Mouse (Mus musculus) macrophage (primary cell): ENCODE measurements at regions not wholly inside any gene's neighbourhood (a gene's known extent, or its start where the extent isn't known, plus 50 kb on each side); places are given as distances from the start of the nearest gene placed in this dataset.

ENCODE experiments used
- H3K27ac ChIP-seq: fragments of 350-480 bp; formaldehyde crosslinking; 2 replicates; pipeline ENCODE4 v1.9.0; 2021
- H3K36me3 ChIP-seq: fragments of 350-480 bp; formaldehyde crosslinking; 2 replicates; pipeline ENCODE4 v1.9.0; 2021; ENCODE audit errors: inconsistent target
- H3K4me3 ChIP-seq: fragments of 350-480 bp; formaldehyde crosslinking; 2 replicates; pipeline ENCODE4 v1.9.0; 2021; ENCODE audit errors: inconsistent target
- H3K79me2 ChIP-seq: fragments of 350-480 bp; formaldehyde crosslinking; 2 replicates; pipeline ENCODE4 v1.9.0; 2021; ENCODE audit errors: inconsistent target
- WGBS: methylation state at CpG from one replicate; pipeline ENCODE4 v1.1.7; 2026; ENCODE audit warnings: inconsistent platforms; ENCODE audit not compliant: missing documents; 5-methylcytosine and 5-hydroxymethylcytosine counted together

DNA sequence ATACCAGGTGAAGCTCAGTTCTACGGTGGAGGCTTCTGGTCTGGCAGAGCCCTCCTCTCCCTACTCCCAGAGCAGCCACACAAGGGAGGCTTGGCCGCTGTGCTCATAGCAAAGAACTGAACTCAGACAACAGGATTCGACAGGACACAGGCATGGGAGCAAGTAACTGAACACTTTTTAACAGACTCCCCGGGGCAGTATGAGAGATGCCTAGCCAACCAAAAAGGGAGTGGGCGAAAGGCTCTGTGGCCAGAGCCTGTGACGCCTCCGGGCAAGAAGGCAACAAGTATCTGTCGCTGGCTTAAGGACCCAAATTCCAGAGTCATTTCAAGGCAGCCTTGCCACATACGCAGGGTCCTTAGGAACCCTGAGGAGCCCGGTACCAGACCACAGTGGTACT lies 188.8 kb upstream of the Klf14 start:
- Histone ChIP-seq H3K79me2 (peaks cover 100% of the 10 kb centered on the region; the same call in 1 of the 2 replicates), H3K36me3 (no peaks in the 10 kb centered on the region; the same call in none of the 2 replicates), H3K4me3 (no peak overlapping the region), H3K27ac (no peak overlapping the region)
- WGBS, result 96% methylated on average over 10 of the region's 10 CpGs

DNA sequence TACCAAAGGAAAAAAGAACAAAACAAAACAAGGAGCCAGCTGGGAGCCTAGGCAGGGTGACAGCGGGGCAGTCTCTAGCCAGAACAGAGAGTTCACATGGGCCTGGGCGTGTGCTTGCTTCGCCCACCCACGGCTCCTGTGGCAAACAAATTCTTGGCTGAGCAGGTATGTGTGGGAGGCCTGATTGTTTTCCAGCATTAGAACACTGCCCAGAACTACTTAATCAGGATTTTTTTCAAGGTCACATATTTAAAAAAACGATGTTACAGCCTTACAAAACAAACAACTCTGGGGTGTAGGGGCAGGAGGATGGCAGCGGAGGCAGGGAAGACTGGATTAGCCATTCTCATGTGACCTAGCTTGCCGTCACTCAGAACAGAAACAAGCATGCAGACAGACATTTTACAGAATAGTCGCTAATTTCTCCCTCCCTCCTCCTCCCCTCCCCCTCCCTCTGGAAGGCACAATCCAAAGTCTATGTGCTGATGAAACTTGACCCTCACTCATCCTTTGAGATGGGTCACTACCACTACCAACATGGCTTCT lies 189.5 kb upstream of the Klf14 start:
- Histone ChIP-seq H3K36me3 (peaks cover 4% of the 10 kb centered on the region), H3K4me3 (no peak overlapping the region), H3K27ac (no peak overlapping the region), H3K79me2 (peaks cover 98% of the 10 kb centered on the region; the same call in 1 of the 2 replicates)
- WGBS, result 98% methylated on average over 8 of the region's 8 CpGs

DNA sequence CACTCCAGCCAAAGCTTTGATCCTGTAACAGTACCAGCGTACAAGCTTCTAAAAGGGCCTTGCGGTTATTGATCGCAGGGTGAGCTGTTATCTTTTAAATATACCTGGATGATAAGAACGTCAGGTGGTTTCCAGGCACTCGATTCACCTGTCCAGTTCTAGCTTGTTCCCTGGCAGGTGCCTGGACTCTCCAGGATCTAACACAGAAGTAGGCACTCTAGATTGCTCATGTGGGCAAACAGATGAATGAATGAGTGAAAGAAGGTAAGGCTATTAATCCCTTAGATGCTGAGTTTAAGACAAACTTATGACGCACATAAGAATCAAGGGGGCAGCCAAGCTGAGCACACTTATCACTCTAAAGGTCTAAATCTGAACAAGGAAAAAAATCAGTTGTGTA lies 190.3 kb upstream of the Klf14 start:
- 93% methylated on average over 6 of the region's 6 CpGs for WGBS
- Histone ChIP-seq H3K36me3 (peaks cover 5% of the 10 kb centered on the region), H3K27ac (no peak overlapping the region), H3K4me3 (no peak overlapping the region), H3K79me2 (peaks cover 92% of the 10 kb centered on the region; the same call in 1 of the 2 replicates)

DNA sequence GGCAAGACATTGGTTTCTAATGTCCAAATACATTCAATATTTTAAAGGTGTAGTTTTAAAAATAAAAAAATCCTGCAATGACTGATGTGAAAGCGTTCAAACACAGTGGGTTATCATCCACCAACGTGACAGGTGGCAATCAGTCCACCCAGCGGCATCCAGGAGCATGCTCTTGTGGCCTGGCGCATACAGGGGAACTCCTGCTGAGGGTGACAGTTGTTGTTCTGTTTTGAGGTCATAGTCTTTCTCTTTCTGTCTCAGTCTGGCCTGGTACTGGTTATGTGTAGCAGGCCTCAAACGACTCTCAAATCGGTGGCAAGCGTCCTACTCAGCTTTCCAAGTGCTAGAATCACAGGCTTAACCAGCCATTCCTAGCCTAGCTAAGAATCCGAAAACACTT lies 191.5 kb upstream of the Klf14 start:
- no peak overlapping the region for H3K27ac ChIP-seq
- no peak overlapping the region for H3K4me3 ChIP-seq
- peaks cover 92% of the 10 kb centered on the region; the same call in 1 of the 2 replicates for H3K79me2 ChIP-seq
- 95% methylated on average over 8 of the region's 8 CpGs for WGBS
- peaks cover 5% of the 10 kb centered on the region for H3K36me3 ChIP-seq

DNA sequence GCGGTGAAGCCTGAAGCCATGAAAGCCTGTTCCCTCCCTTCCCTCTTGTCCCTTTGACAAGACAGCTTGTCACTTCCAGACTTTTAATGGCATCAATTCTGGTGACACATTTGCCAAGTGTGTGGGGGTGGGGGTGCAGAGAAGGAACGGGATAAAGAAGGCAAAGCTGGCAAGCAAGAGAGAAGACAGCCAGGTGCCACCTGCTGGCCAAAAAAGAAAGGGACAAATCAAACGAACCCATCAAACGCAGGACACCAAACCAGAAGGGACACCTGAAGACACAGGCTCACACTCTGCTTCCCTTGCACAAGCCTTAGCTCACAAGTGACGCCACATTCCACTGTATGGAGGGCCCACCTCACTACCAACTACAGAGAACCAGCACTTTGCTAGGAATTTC lies 197.0 kb upstream of the Klf14 start:
- 49% methylated on average over 5 of the region's 5 CpGs for WGBS
- Histone ChIP-seq H3K36me3 (peaks cover 5% of the 10 kb centered on the region), H3K79me2 (peaks cover 84% of the 10 kb centered on the region; the same call in 1 of the 2 replicates), H3K4me3 (no peak overlapping the region), H3K27ac (no peak overlapping the region)

DNA sequence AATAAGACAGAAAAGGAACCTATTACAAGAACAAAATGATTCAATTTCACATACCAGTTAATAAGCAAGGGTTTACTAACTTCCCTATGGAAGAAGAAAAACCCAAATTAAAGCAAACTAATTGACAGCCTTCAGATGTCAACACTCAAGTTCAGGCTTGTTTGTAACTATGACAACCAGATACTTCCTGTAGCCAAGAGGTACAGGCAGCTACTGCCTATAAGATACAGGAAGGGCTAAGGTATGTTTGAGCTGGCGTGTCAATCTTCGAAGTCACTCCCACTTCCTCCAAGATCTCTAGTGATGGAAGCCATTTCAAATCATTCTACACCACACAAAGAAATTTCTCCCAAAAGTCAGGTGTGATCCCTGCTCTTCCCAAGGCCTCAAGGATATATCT lies 198.1 kb upstream of the Klf14 start:
- 63% methylated on average over 2 of the region's 2 CpGs for WGBS
- H3K4me3 ChIP-seq, result no peak overlapping the region
- peaks cover 72% of the 10 kb centered on the region; the same call in 1 of the 2 replicates for H3K79me2 ChIP-seq
- H3K36me3 ChIP-seq, result peaks cover 14% of the 10 kb centered on the region
- H3K27ac ChIP-seq, result no peak overlapping the region

DNA sequence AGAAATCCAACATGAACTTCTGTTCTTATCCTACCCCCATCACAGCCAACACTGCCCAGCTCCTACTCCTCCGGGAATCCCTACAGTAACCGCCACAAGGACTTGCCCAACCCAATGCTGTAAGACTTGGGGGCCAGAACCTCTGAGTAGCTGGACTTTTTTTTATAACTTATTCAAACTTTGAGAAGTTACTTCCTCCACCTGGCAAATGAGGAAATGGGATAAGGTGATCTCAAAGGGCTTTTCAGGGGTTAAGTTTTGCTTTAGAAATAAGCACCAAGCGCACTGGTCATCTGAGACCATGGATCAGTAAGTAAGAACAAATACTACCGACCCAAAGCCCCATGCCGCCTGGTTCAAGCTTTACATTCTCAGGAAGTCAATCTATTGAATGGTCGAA lies 198.6 kb upstream of the Klf14 start:
- no peak overlapping the region for H3K4me3 ChIP-seq
- H3K27ac ChIP-seq, result no peak overlapping the region
- 91% methylated on average over 6 of the region's 6 CpGs for WGBS
- H3K79me2 ChIP-seq, result peaks cover 68% of the 10 kb centered on the region; the same call in 1 of the 2 replicates
- peaks cover 19% of the 10 kb centered on the region for H3K36me3 ChIP-seq

DNA sequence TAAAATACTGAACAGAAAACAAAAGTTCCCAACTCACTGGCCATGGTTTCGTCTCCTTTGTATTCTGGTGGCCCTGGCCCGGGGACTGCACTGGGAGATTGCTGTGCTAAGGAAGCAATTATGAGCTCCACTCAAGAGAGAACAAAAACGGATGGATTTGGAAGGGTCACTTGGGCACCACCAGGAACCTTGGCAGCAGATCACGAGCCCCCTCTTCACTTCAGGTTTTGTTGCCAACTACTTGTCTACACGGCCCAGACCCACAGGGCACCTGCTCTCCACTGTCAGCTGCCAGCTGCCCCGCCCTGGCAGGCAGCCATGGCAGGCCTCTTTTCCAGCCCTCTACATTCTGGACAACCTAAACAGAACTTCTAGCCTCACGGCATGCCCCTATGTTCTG lies 199.8 kb upstream of the Klf14 start:
- peaks cover 60% of the 10 kb centered on the region; the same call in 1 of the 2 replicates for H3K79me2 ChIP-seq
- 91% methylated on average over 7 of the region's 7 CpGs for whole genome bisulfite sequencing
- H3K36me3 ChIP-seq, result peaks cover 26% of the 10 kb centered on the region; the same call in 1 of the 2 replicates
- H3K27ac ChIP-seq, result no peak overlapping the region
- H3K4me3 ChIP-seq, result no peak overlapping the region

DNA sequence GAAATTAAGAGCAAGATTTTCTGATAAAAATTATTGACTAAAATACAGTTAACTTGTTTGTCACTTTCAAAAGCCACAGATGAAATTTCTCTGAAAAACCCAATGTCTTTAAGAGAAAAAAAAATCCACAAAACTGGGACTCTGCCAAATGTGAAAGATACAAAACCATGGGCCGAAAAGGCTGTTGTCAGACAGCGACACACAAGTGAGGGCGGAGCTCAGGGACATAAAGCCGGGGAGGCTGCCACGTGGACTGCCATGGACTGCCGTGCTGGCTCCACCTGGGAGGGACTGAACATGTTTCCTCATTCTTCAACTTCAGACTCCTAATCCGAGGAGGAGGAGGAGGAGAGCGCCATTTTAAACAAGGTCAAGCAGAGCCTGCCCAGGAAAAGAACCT lies 200.4 kb upstream of the Klf14 start:
- 56% methylated on average over 8 of the region's 8 CpGs for WGBS
- peaks cover 31% of the 10 kb centered on the region; the same call in 1 of the 2 replicates for H3K36me3 ChIP-seq
- H3K4me3 ChIP-seq, result no peak overlapping the region

DNA sequence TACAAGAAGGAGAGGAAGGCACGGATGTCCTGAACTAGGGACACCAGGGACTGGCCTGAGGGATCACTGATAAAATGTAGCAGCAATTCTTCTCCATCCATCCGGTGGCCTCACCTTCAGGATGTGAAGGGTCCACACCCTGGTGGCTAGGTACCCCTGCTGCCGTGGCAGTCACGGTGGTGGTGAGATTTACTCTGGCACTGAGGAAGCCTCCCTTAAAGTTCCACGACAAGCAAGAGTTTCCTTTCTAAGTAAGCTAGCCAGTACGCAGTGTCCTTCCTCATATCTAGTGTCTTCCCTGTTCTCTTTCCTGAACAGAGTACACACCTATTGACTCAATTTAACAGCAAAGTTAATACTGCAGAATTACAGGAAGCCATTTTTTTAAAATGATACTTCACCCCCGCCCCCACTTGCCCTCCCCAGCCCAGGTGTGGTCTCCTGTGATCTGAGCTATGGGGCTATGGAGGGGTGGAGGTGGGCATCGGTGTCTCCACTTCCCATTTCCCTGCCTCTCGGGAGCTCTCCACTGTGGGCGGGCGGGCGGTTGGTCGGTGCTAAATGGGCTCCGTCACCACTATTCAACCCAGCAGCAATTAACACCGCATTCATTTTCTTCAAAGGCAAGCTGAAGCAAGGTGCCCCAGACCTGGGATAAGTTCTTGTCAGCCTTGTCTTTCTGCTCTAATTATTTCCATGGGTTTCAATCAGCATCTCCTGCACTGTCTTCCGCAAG lies 201.2 kb upstream of the Klf14 start:
- Histone ChIP-seq H3K36me3 (peaks cover 39% of the 10 kb centered on the region; the same call in 1 of the 2 replicates), H3K4me3 (no peak overlapping the region), H3K27ac (no peak overlapping the region), H3K79me2 (peaks cover 49% of the 10 kb centered on the region; the same call in 1 of the 2 replicates)
- 78% methylated on average over 16 of the region's 16 CpGs for WGBS

More for the DNA sequence above, 200.4 kb upstream of the Klf14 start:
- Histone ChIP-seq H3K27ac (no peak overlapping the region), H3K79me2 (peaks cover 58% of the 10 kb centered on the region; the same call in 1 of the 2 replicates)

DNA sequence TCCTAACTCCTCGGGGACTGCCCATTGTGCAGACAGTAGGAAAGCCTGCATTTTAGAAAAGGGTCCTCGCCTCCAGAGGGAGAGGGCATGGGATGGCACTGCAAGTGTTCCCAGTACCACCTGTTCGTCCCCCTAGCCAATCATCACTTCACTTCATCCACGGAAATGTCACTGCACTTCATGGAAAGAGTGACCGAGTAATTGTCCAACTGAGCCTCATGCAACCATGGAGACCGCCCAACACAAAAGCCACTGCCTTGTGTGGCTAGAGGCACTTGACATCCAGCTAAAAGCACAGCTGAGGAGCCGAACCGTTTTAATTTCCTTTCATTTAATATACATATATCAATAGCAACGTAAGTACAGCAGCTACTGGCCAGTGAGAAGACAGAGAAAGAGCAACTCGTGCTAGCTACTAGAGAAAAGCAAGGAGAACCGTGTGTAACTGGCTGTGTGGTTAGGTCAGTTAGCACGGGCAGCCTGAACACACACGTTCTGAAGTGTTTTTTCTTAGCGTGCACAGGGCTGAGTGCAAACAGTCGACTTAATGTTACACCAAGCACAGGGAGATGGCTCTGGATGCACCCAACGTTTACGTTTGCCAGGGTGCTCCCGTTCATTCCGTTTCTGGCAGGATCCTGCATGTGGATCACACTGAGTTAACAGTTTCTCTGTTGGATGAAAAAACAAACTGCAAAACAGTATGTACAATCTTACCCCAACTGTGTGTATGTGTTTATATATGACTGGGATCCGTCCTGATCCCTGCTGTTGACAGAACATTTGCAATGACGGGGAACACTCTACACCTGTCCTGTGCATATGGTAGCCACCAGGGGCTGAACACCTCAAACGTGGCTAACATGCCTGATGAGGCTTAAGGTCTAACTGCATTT lies 202.8 kb upstream of the Klf14 start:
- H3K27ac ChIP-seq, result no peak overlapping the region
- WGBS, result 94% methylated on average over 22 of the region's 22 CpGs
- H3K4me3 ChIP-seq, result no peak overlapping the region
- H3K79me2 ChIP-seq, result peaks cover 33% of the 10 kb centered on the region; the same call in 1 of the 2 replicates
- H3K36me3 ChIP-seq, result peaks cover 55% of the 10 kb centered on the region; the same call in 1 of the 2 replicates

DNA sequence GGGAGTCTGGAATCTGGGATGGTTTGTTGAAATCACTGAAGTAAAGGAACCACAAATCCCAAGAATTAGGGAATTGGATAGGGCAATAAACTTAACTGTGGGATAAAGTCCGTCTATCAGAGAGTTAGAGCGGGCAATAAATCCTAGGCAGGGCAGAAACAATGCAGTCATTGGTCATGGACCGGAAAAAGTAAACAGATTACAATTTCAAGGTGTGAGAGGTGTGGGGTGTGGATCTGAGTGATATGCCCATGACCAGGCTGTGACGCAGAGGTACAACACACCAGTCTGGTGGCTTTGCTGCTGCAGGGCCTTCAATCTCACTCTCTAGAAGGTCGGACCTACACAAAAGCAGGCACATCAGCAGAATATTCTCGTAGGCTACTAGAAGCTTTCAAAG lies 206.1 kb upstream of the Klf14 start:
- Histone ChIP-seq H3K36me3 (peaks cover 59% of the 10 kb centered on the region; the same call in 1 of the 2 replicates), H3K4me3 (no peak overlapping the region), H3K79me2 (peaks cover 34% of the 10 kb centered on the region; the same call in 1 of the 2 replicates), H3K27ac (no peak overlapping the region)
- WGBS, result 94% methylated on average over 6 of the region's 6 CpGs

DNA sequence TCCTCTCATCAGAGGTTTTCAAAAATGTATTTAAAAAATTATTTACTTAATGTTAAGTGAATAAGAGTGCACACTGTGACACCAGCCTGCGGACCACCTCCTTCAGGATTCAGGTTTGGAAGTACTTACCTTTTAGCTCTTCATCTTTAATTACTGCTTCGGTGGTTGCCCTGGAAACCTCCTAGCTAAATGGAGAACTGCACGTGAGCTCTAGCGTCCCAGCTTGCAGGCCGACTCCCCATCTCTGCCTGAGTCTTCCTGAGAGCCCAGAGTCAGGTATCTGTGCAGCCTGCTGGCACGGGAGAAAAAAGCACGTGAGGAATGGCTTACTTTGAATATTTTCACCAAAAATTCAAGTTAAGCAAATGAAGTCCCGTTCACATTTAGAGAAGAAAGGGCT lies 207.5 kb upstream of the Klf14 start:
- Histone ChIP-seq H3K27ac (no peak overlapping the region), H3K79me2 (peaks cover 45% of the 10 kb centered on the region; the same call in 1 of the 2 replicates), H3K4me3 (no peak overlapping the region), H3K36me3 (peaks cover 56% of the 10 kb centered on the region; the same call in 1 of the 2 replicates)
- 93% methylated on average over 8 of the region's 8 CpGs for WGBS

DNA sequence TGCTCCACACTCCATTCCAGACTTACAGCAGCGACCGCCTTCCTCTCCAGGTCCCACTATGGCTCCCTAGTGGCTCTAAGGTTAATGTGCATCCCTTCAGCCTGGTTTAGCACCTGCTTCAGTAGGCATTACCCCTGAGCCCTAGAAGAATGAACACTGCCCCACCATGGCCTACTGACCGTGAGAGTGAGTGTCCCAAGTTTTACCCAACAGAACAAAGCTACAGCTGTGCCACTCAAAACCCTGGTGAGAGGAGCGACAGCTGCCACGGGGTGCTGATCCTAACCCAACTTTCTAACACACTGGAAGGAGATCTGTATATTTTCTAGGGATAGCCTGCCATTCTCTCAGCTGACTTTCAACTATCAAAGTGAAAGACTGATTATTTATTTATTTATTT lies 208.9 kb upstream of the Klf14 start:
- 96% methylated on average over 5 of the region's 5 CpGs for WGBS
- Histone ChIP-seq H3K79me2 (peaks cover 59% of the 10 kb centered on the region), H3K27ac (no peak overlapping the region), H3K36me3 (peaks cover 43% of the 10 kb centered on the region; the same call in 1 of the 2 replicates), H3K4me3 (no peak overlapping the region)
